Mouse (Mus musculus): Measurements from ENCODE around the gene Cd247. TPM values are rescaled to one million over a fixed set of nuclear protein-coding genes. Genes with fewer than 3 reads are reported as not detected.

Cd247 gene
- polyA plus RNA-seq, 1 experiment from 2014 or later, result 0.88 TPM

- H3K4me1 ChIP-seq (ENCODE audit: control insufficient read depth, insufficient read depth, low read length), result peaks cover 46% of the 10 kb centered on the region
- peaks cover 19% of the 10 kb centered on the region for H3K27me3 ChIP-seq (ENCODE audit: control insufficient read depth, insufficient read depth, low read length)
- H3K4me3 ChIP-seq (ENCODE audit: low read length), result peak overlapping the region; percentile 39
- H3K9ac ChIP-seq (ENCODE audit: low read depth, low read length), result peak overlapping the region; percentile 62
- 11% methylated on average over 31 of the region's 31 CpGs for WGBS
- no peak overlapping the region for H3K27ac ChIP-seq (ENCODE audit: low read depth, low read length)
- no peaks in the 10 kb centered on the region for H3K36me3 ChIP-seq (ENCODE audit: control insufficient read depth, insufficient read depth, low read length)
- ATAC-seq (ENCODE audit: low FRiP score, low TSS enrichment), result 0 out of 2 replicates have a peak, but pooled peaks have one; percentile 37
- H3K4me2 ChIP-seq (replicated peaks; ENCODE audit: low read depth, low read length), result peak overlapping the region; percentile 48
- H3K9me3 ChIP-seq (ENCODE audit: control insufficient read depth, low read length), result no peaks in the 10 kb centered on the region
Observed at GRCm38 (mm10) chr1:165840548-165841230, 52.2 kb downstream of the Cd247 start.

DNA sequence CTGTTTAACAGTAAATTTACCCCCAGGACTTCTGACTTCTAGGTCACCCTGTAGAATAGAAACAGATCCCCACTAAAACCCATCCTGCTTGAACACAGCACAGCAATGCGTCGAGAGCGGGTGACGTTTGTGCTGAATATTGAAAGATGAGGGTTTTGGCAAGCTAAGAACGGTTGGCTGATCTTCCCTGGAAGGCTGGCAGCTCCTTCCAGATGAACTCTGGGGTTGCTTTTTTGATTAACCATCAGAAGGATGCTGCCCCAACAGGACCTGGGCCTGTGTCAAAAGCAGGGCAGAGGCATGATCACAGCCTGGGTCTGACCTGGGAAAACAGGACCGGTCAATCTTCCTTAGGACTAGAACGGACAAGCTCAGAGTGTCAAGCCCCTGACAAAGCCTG, 53.7 kb downstream of the Cd247 start:
- Histone ChIP-seq H3K4me3 (ENCODE audit: low read length) (no peak overlapping the region), H3K36me3 (ENCODE audit: control insufficient read depth, insufficient read depth, low read length) (no peaks in the 10 kb centered on the region), H3K27me3 (ENCODE audit: control insufficient read depth, insufficient read depth, low read length) (peaks cover 20% of the 10 kb centered on the region), H3K9ac (ENCODE audit: low read depth, low read length) (no peak overlapping the region), H3K27ac (ENCODE audit: low read depth, low read length) (no peak overlapping the region), H3K4me1 (ENCODE audit: control insufficient read depth, insufficient read depth, low read length) (peaks cover 36% of the 10 kb centered on the region), H3K4me2 (replicated peaks; ENCODE audit: low read depth, low read length) (no peak overlapping the region), H3K9me3 (ENCODE audit: control insufficient read depth, low read length) (no peaks in the 10 kb centered on the region)
- 43% methylated on average over 7 of the region's 7 CpGs for WGBS
- no peak for ATAC-seq (ENCODE audit: low FRiP score, low TSS enrichment)

GRCm38 (mm10) chr1:165843586-165843985, 55.1 kb downstream of the Cd247 start:
- Histone ChIP-seq H3K9ac (ENCODE audit: low read depth, low read length) (no peak overlapping the region), H3K36me3 (ENCODE audit: control insufficient read depth, insufficient read depth, low read length) (no peaks in the 10 kb centered on the region), H3K27me3 (ENCODE audit: control insufficient read depth, insufficient read depth, low read length) (peaks cover 20% of the 10 kb centered on the region), H3K4me3 (ENCODE audit: low read length) (no peak overlapping the region), H3K4me2 (replicated peaks; ENCODE audit: low read depth, low read length) (no peak overlapping the region), H3K27ac (ENCODE audit: low read depth, low read length) (no peak overlapping the region), H3K9me3 (ENCODE audit: control insufficient read depth, low read length) (no peaks in the 10 kb centered on the region), H3K4me1 (ENCODE audit: control insufficient read depth, insufficient read depth, low read length) (peaks cover 25% of the 10 kb centered on the region)
- no peak for ATAC-seq (ENCODE audit: low FRiP score, low TSS enrichment)
- WGBS, result 52% methylated on average over 3 of the region's 3 CpGs

- ATAC-seq (ENCODE audit: low FRiP score, low TSS enrichment), result peak; percentile 71
- WGBS, result 1% methylated on average over 20 of the region's 20 CpGs
- H3K27me3 ChIP-seq (ENCODE audit: control insufficient read depth, insufficient read depth, low read length), result peaks cover 20% of the 10 kb centered on the region
Observed at GRCm38 (mm10) chr1:165844466-165844951, 56.0 kb downstream of the Cd247 start.

GRCm38 (mm10) chr1:165844956-165845355, 56.5 kb downstream of the Cd247 start:
- peak overlapping the region; percentile 54 for H3K4me3 ChIP-seq (ENCODE audit: low read length)
- peak overlapping the region; percentile 100 for H3K4me2 ChIP-seq (replicated peaks; ENCODE audit: low read depth, low read length)
- H3K9ac ChIP-seq (ENCODE audit: low read depth, low read length), result peak overlapping the region; percentile 45; the same call in 1 of the 2 replicates
- H3K36me3 ChIP-seq (ENCODE audit: control insufficient read depth, insufficient read depth, low read length), result no peaks in the 10 kb centered on the region
- peaks cover 18% of the 10 kb centered on the region for H3K27me3 ChIP-seq (ENCODE audit: control insufficient read depth, insufficient read depth, low read length)
- ATAC-seq (ENCODE audit: low FRiP score, low TSS enrichment), result peak; percentile 24
- H3K27ac ChIP-seq (ENCODE audit: low read depth, low read length), result no peak overlapping the region
- no peaks in the 10 kb centered on the region for H3K9me3 ChIP-seq (ENCODE audit: control insufficient read depth, low read length)
- WGBS, result under 1% methylated on average over 22 of the region's 26 CpGs
- peaks cover 28% of the 10 kb centered on the region for H3K4me1 ChIP-seq (ENCODE audit: control insufficient read depth, insufficient read depth, low read length)

More at GRCm38 (mm10) chr1:165844466-165844951, 56.0 kb downstream of the Cd247 start:
- Histone ChIP-seq H3K27ac (ENCODE audit: low read depth, low read length) (no peak overlapping the region), H3K9ac (ENCODE audit: low read depth, low read length) (peak overlapping the region; percentile 45; the same call in 1 of the 2 replicates), H3K9me3 (ENCODE audit: control insufficient read depth, low read length) (no peaks in the 10 kb centered on the region), H3K4me2 (replicated peaks; ENCODE audit: low read depth, low read length) (peak overlapping the region; percentile 100), H3K36me3 (ENCODE audit: control insufficient read depth, insufficient read depth, low read length) (no peaks in the 10 kb centered on the region), H3K4me3 (ENCODE audit: low read length) (peak overlapping the region; percentile 54), H3K4me1 (ENCODE audit: control insufficient read depth, insufficient read depth, low read length) (peaks cover 28% of the 10 kb centered on the region)

DNA sequence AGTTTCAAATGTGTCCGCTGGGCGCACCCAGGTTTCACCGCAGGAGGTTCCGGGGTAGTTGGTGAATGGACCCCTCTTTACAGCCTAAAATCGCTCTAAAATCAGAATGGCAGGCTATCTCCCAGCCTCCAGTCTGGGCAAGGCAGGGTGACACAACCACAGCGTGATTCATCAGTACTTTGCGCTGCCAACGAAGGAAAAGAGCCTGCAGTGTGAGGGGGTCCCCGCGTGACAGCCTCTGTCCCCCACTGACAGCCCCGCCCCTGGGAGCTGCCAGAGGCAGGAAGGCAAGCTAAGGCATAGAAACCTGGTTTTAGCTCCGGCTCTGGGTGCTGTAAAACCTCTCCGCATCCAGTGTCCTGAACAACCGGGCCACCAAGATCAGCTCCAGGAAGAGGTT, 56.9 kb downstream of the Cd247 start:
- Histone ChIP-seq H3K9ac (ENCODE audit: low read depth, low read length) (peak overlapping the region; percentile 45; the same call in 1 of the 2 replicates), H3K4me1 (ENCODE audit: control insufficient read depth, insufficient read depth, low read length) (peaks cover 28% of the 10 kb centered on the region), H3K27me3 (ENCODE audit: control insufficient read depth, insufficient read depth, low read length) (peaks cover 17% of the 10 kb centered on the region), H3K4me3 (ENCODE audit: low read length) (peak overlapping the region; percentile 54), H3K36me3 (ENCODE audit: control insufficient read depth, insufficient read depth, low read length) (no peaks in the 10 kb centered on the region), H3K4me2 (replicated peaks; ENCODE audit: low read depth, low read length) (peak overlapping the region; percentile 100), H3K9me3 (ENCODE audit: control insufficient read depth, low read length) (no peaks in the 10 kb centered on the region), H3K27ac (ENCODE audit: low read depth, low read length) (no peak overlapping the region)
- no peak for ATAC-seq (ENCODE audit: low FRiP score, low TSS enrichment)
- WGBS, result 4% methylated on average over 14 of the region's 14 CpGs

DNA sequence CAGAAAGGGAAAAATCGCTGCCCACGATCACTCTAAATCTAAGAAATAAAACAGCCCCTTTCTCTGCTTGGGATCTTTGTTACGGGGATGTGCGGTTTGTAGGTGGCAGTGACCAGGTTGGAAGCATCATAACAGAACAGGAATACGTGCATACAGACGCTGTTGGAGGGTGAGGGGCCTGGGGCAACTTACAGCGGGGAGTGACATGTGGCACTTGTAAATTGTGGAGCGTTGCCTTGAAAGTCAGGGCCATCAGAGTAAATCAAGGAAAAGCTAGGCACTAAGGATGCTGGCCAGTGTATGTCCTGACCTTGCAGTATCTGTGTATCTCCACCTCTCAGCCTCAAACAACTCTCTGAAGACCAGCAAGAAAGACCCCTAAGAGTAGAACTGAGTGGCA, 59.9 kb downstream of the Cd247 start:
- H3K9me3 ChIP-seq (ENCODE audit: control insufficient read depth, low read length), result no peaks in the 10 kb centered on the region
- H3K9ac ChIP-seq (ENCODE audit: low read depth, low read length), result no peak overlapping the region
- WGBS, result 82% methylated on average over 8 of the region's 8 CpGs
- H3K36me3 ChIP-seq (ENCODE audit: control insufficient read depth, insufficient read depth, low read length), result no peaks in the 10 kb centered on the region
- H3K4me1 ChIP-seq (ENCODE audit: control insufficient read depth, insufficient read depth, low read length), result peaks cover 23% of the 10 kb centered on the region
- H3K27me3 ChIP-seq (ENCODE audit: control insufficient read depth, insufficient read depth, low read length), result peaks cover 15% of the 10 kb centered on the region
- H3K27ac ChIP-seq (ENCODE audit: low read depth, low read length), result no peak overlapping the region
- no peak overlapping the region for H3K4me3 ChIP-seq (ENCODE audit: low read length)
- H3K4me2 ChIP-seq (replicated peaks; ENCODE audit: low read depth, low read length), result no peak overlapping the region
- no peak for ATAC-seq (ENCODE audit: low FRiP score, low TSS enrichment)

GRCm38 (mm10) chr1:165848881-165849280, 60.4 kb downstream of the Cd247 start:
- peaks cover 23% of the 10 kb centered on the region for H3K4me1 ChIP-seq (ENCODE audit: control insufficient read depth, insufficient read depth, low read length)
- no peak overlapping the region for H3K4me2 ChIP-seq (replicated peaks; ENCODE audit: low read depth, low read length)
- H3K9me3 ChIP-seq (ENCODE audit: control insufficient read depth, low read length), result no peaks in the 10 kb centered on the region
- H3K27ac ChIP-seq (ENCODE audit: low read depth, low read length), result no peak overlapping the region
- H3K36me3 ChIP-seq (ENCODE audit: control insufficient read depth, insufficient read depth, low read length), result no peaks in the 10 kb centered on the region
- ATAC-seq (ENCODE audit: low FRiP score, low TSS enrichment), result no peak
- peaks cover 11% of the 10 kb centered on the region for H3K27me3 ChIP-seq (ENCODE audit: control insufficient read depth, insufficient read depth, low read length)
- H3K9ac ChIP-seq (ENCODE audit: low read depth, low read length), result no peak overlapping the region
- 61% methylated on average over 4 of the region's 4 CpGs for WGBS
- no peak overlapping the region for H3K4me3 ChIP-seq (ENCODE audit: low read length)
